Mouse (Mus musculus) layer of hippocampus, adult 9-10 months (tissue): ENCODE results near the gene Hepacam2.
"Not testable (repeated sequence)": the region's sequence is repeated elsewhere in the genome, so short reads cannot be mapped to it uniquely, and the experiment has no call there.

Experiments used
- DNase-seq: peaks from one replicate; pipeline ENCODE4 v3.0.0; 2022; ENCODE audit warnings: low spot score

Hepacam2 gene

DNA sequence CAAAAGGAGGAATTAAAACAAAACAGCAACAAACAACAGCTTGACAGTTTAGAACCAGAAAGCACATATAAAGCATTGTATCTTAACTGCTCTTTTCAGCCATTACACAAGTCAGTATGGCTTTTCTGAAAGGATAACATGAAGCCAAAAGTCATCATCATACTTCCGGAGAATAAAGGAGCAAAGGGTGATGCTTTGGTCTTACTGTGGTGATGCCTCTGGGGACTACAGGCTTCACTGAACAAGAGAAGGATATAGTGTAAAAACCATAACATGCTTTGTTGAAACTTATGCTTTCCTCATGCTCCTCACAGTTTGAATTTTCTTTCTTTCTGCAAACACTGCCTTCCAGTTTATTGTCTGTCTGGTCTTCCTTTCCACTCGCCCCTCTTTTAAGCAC, 34.5 kb downstream of the Hepacam2 start:
- DNase-seq = no peak

DNA sequence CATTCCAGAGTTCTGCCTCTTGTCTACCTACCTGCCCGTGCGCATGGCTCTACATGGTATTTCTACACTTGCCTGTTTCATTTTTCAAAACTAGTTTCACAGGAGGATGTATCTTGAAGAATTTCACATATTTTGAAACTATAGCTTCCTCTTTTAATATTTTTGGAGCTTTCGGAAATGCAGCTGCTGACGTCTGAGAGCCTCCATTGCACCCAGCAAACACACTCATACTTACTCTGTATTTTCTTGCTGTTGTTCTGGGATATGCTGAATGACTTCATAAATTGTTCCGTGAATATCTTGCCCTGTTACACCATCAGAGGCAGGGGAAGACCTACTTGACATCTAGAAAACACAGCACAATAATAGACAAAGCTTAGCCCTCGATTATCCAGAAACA, 35.1 kb downstream of the Hepacam2 start:
- no peak for DNase-seq

DNA sequence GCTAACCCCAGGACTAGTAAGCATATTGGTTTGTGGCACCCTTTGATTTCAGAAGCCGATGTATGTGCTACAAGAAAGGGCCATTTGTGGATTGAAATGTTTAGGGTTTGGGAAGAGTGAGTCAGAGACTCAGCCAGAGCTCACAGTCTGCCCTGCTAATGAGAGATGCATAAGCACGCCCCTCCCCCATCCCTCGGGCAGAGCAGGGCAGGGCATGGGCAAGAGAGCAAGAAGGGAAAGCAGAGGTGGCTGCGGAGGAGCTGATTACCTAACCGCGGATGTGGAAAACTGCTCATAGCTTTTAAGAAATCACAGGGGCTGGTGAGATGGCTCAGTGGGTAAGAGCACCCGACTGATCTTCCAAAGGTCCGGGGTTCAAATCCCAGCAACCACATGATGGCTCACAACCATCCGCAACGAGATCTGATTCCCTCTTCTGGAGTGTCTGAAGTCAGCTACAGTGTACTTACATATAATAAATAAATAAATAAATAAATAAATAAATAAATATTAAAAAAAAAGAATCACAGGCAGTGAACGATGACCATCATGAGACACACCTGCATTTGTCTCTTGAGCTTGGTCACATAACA, 42.1 kb downstream of the Hepacam2 start:
- no peak for DNase-seq

DNA sequence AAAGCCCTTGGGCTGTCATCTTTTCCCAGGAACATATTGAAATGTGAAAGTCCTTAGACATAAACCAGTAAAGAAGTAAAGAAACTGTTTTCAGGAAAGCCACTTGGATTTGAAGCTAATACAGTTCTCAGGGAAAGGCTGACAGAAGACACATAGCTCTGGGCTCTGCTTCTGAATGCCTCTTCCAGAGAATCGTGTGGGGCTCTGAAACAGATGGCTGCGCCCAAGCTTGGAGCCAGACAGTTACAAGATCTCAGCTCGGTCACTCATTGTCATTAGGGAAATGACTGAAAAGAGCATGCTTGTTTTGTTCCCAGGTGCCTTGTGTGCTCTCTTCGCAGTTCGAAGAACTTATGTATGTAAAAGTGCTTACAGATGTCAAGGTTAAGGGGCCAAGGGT, 43.7 kb downstream of the Hepacam2 start:
- no peak for DNase-seq

DNA sequence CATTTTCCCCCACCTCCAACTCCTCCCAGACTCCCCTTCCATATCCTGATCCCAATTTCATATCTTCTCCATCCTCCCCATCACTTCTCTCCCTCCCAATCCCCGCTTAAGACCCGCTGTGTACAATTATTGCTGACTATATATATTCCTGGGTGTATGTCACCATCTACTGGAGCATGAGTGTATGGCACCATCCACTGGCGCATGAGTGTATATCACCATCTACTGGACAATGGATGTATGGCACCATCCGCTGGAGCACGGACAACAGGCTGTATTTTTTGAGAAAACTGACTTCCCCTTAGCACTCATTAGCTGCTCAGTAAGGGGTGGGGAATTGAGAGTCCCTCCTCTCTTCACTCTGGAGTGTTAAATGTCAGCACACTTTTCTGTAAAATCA, 50.7 kb downstream of the Hepacam2 start:
- peak; percentile 77 for DNase-seq

DNA sequence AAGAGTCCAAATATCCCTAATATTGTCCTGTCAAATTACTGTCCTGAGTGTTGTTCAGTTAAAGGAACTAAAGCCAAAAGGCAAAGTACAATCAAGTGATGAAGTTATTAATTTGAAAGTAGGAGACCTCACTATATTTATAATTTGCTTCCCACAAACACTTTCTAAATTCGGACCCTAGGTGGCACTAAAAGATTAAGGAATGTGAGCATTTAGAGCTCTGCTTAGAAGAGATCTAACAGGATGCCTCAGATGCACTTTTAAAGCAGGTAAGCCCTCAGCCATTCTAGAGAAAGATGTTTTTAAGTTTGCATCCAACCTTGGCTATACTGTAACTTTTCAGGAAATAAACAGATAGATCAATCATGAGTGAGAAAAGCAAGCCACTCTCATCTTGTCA, 54.2 kb downstream of the Hepacam2 start:
- DNase-seq = no peak

DNA sequence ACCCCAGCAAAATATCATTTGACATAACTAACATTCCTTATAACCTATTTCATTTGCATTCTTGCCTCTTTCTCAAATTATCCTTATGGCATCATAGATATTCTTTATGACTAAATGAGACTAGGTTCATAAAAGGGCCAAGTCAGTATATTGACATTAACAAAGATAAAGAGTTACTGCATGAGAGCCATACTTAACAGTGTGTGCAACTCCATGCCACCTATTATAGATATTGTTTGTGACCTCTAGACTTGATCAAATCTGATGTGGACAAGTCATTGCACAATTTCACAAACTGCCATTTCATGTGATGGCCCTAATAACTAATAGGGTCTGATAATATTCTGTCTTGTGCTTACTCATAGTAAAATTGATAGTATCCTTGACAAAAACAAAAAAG, 62.0 kb downstream of the Hepacam2 start:
- no peak for DNase-seq

DNA sequence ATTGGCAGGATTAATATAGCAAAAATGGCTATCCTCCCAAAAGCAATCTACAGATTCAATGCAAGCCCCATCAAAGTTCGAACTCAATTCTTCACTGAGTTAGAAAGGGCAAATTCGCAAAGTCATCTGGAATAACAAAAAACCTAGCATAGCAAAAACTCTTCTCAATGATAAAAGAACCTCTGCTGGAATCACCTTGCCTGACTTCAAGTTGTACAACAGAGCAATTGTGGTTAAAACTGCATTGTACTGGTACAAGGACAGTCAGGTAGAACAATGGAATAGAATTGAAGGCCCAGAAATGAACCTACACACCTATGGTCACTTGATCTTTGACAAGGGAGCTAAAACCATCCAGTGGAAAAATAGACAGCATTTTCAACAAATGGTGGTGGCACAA, 67.1 kb downstream of the Hepacam2 start:
- DNase-seq = not testable (repeated sequence)

DNA sequence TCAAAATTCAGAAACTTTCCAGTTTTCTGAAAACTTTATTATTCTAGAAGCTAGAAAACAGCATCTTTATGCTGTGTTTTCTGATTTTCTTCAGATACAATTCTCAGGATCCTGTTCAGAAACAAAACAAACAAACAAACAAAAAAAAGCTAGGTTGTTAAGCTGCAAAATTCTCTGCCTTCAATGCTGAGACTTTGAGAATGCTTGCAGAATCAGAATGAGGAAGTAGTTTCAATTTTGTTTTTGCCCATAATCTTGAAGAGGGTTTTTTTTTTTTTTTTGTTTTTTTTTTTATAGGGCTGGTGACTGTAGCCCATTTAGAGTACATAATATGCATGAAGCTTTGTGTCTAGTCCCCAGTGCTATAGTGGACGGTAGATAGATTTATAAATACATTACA, 71.1 kb downstream of the Hepacam2 start:
- DNase-seq = no peak

DNA sequence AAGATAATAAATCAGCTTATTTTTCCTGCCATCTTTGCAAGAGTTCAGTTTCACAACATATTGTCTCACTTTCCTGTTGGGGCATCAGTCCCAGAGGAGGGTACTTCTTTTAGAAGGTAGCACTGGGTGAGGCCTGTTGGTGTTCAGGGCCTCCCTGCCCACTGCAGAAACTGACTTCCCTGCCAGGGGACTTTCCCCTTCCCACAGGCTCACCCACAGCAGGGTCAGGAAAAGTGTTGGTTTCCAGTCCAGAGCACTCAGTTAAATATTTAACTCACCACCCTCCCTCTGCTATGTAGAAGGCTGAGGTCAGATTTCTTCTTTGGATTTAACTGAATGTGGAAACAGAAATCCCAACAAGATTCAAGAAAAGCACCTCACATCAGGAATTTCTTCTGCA, 72.8 kb downstream of the Hepacam2 start:
- DNase-seq = not testable (repeated sequence)

DNA sequence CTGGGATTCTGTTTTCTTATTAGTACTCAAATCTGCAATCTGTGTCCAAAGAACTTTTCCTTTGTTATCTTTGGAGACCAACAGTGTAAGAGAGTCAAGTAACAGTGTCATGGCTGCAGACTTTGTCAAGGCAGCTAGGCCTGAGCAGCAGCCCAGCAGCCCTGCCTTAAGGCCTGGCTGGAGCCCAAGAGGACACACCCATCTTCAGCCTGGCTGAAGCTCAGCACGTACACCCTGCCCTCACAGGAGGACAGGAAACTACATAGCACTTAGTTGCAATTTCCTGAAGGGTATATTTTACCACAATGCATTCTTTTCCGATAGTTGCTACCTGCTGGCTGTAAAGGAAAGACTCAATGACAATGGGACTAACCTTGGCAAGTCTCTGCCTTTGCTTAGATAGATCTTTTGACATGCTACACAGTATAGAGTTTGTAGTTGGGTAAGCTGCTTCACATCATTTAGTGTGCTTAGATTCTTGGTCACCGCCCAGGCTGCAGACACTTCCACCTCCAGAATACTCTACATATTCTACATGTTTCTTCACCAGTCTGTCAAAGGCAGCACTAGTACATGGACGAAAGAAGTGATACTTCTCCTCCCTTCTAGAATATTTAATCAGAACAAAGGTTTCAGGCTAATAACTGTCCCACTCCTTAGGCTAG, 73.4 kb downstream of the Hepacam2 start:
- not testable (repeated sequence) for DNase-seq
